Mouse (Mus musculus) CH12.LX (cell line): ENCODE data around the gene Srrt. TPM values are rescaled to one million over a fixed set of nuclear protein-coding genes. Genes with fewer than 3 reads are reported as not detected.

Experiments
- DNase-seq: peaks from one replicate; pipeline ENCODE4 v3.0.0-alpha.2; 2013; ENCODE audit errors: extremely low read depth
- H3K27ac ChIP-seq: 2 replicates; pipeline ENCODE4 v1.5.1; 2012; ENCODE audit warnings: low read depth, mild to moderate bottlenecking, control low read depth, moderate library complexity; ENCODE audit not compliant: insufficient read depth
- H3K27me3 ChIP-seq: replicated peaks from 2 replicates; pipeline ENCODE3; 2012; ENCODE audit warnings: inconsistent platforms
- H3K36me3 ChIP-seq, 2 experiments: replicated peaks in 1 of 2; 2 replicates each; pipeline versions ENCODE3 to v1.6.1; 2012; ENCODE audit warnings: inconsistent platforms in 1 of 2, low read length in 1 of 2, mild to moderate bottlenecking in 1 of 2, mixed read lengths in 1 of 2, moderate library complexity in 1 of 2; ENCODE audit not compliant: control insufficient read depth in 1 of 2, insufficient read depth in 1 of 2
- H3K4me1 ChIP-seq, 2 experiments: 2 replicates each; pipeline ENCODE4 v1.6.1; 2012; ENCODE audit warnings: inconsistent platforms in 1 of 2, moderate library complexity in 1 of 2; ENCODE audit not compliant: insufficient read depth in 2 of 2, control insufficient read depth in 1 of 2
- H3K4me2 ChIP-seq: 2 replicates; pipeline ENCODE4 v1.6.1; 2012; ENCODE audit warnings: low read depth, mild to moderate bottlenecking, control low read depth; ENCODE audit not compliant: poor library complexity, insufficient read depth, severe bottlenecking
- H3K4me3 ChIP-seq, 3 experiments: fragments of 150-350 bp in 1 of 3; sonication (generic) in 1 of 3; replicated peaks in 1 of 3; 2 replicates each; pipeline versions ENCODE3 to v1.5.1; 2011 to 2012; ENCODE audit warnings: low read depth in 2 of 3, low read length in 2 of 3, mild to moderate bottlenecking in 2 of 3, moderate library complexity in 2 of 3, control low read depth in 1 of 3, improper control_type of control experiment in 1 of 3, inconsistent platforms in 1 of 3, mixed read lengths in 1 of 3; ENCODE audit not compliant: poor library complexity in 1 of 3
- H3K79me2 ChIP-seq: replicated peaks from 2 replicates; pipeline ENCODE4 v1.6.1; 2012; ENCODE audit warnings: mild to moderate bottlenecking, moderate library complexity; ENCODE audit not compliant: control insufficient read depth, poor library complexity, insufficient read depth, severe bottlenecking; ENCODE audit errors: extremely low read depth
- H3K9ac ChIP-seq: 2 replicates; pipeline ENCODE4 v1.6.1; 2012; ENCODE audit warnings: low read depth, mild to moderate bottlenecking, control low read depth, moderate library complexity; ENCODE audit not compliant: insufficient read depth
- H3K9me3 ChIP-seq: replicated peaks from 2 replicates; pipeline ENCODE3; 2012; ENCODE audit warnings: low read length, inconsistent platforms, mixed read lengths
- CHD1 ChIP-seq: IDR thresholded peaks from 2 replicates; pipeline ENCODE4 v1.6.1; 2012; ENCODE audit warnings: low read depth, low read length, improper control_type of control experiment, inconsistent platforms
- E2F4 ChIP-seq: IDR thresholded peaks from 2 replicates; pipeline ENCODE4 v1.6.1; 2011; ENCODE audit warnings: low read depth, low read length, improper control_type of control experiment; ENCODE audit not compliant: insufficient replicate concordance
- ELF1 ChIP-seq: IDR thresholded peaks from 2 replicates; pipeline ENCODE4 v1.6.1; 2014; ENCODE audit warnings: low read depth, mild to moderate bottlenecking, inconsistent platforms, low read length, improper control_type of control experiment
- EP300 ChIP-seq: IDR thresholded peaks from 2 replicates; pipeline ENCODE4 v1.6.1; 2011; ENCODE audit warnings: low read length, improper control_type of control experiment
- IRF4 ChIP-seq: IDR thresholded peaks from 2 replicates; pipeline ENCODE4 v1.6.1; 2014; ENCODE audit warnings: low read depth, mild to moderate bottlenecking, inconsistent platforms, low read length, improper control_type of control experiment
- JUN ChIP-seq: IDR thresholded peaks from 2 replicates; pipeline ENCODE4 v1.6.1; 2011; ENCODE audit warnings: low read depth, mild to moderate bottlenecking, low read length, improper control_type of control experiment, moderate library complexity; ENCODE audit not compliant: insufficient read depth
- MAZ ChIP-seq: IDR thresholded peaks from 2 replicates; pipeline ENCODE4 v1.6.1; 2012; ENCODE audit warnings: low read depth, mild to moderate bottlenecking, inconsistent platforms, low read length, improper control_type of control experiment, moderate library complexity
- MXI1 ChIP-seq: IDR thresholded peaks from 2 replicates; pipeline ENCODE4 v1.6.1; 2011; ENCODE audit warnings: mild to moderate bottlenecking, low read depth, low read length, improper control_type of control experiment
- MYC ChIP-seq: IDR thresholded peaks from 2 replicates; pipeline ENCODE4 v1.6.1; 2011; ENCODE audit warnings: low read depth, mild to moderate bottlenecking, improper control_type of control experiment, low read length
- NELFE ChIP-seq: IDR thresholded peaks from 2 replicates; pipeline ENCODE4 v1.6.1; 2011; ENCODE audit warnings: low read depth, low read length, improper control_type of control experiment
- NRF1 ChIP-seq: IDR thresholded peaks from 2 replicates; pipeline ENCODE4 v1.6.1; 2014; ENCODE audit warnings: low read depth, mild to moderate bottlenecking, inconsistent platforms, low read length, improper control_type of control experiment, moderate library complexity
- POLR2AphosphoS2 ChIP-seq: IDR thresholded peaks from 2 replicates; pipeline ENCODE4 v1.6.1; 2011; ENCODE audit warnings: low read depth, low read length, improper control_type of control experiment
- RAD21 ChIP-seq: IDR thresholded peaks from 2 replicates; pipeline ENCODE4 v1.6.1; 2011; ENCODE audit warnings: low read depth, mild to moderate bottlenecking, low read length, improper control_type of control experiment, moderate library complexity
- SIN3A ChIP-seq: IDR thresholded peaks from 2 replicates; pipeline ENCODE4 v1.6.1; 2012; ENCODE audit warnings: low read length, improper control_type of control experiment, inconsistent platforms
- SMC3 ChIP-seq: IDR thresholded peaks from 2 replicates; pipeline ENCODE4 v1.6.1; 2011; ENCODE audit warnings: low read depth, low read length, improper control_type of control experiment
- UBTF ChIP-seq: IDR thresholded peaks from 2 replicates; pipeline ENCODE4 v1.6.1; 2012; ENCODE audit warnings: low read depth, mild to moderate bottlenecking, inconsistent platforms, low read length, improper control_type of control experiment, moderate library complexity
- USF1 ChIP-seq: IDR thresholded peaks from 2 replicates; pipeline ENCODE4 v1.6.1; 2014; ENCODE audit warnings: low read depth, mild to moderate bottlenecking, inconsistent platforms, low read length, improper control_type of control experiment
- ZKSCAN1 ChIP-seq: IDR thresholded peaks from 2 replicates; pipeline ENCODE4 v1.6.1; 2012; ENCODE audit warnings: low read depth, inconsistent platforms, low read length, improper control_type of control experiment, borderline replicate concordance
- dilution Hi-C: fragments of 300-500 bp; cut with MboI; formaldehyde crosslinking; loops from 2 replicates; pipeline ENCODE4 v1.14.3; 2020; ENCODE audit warnings: low sequenced_read_pairs; ENCODE audit not compliant: extremely low pct_unique_long_range_greater_than_20kb, extremely low pct_ligation_motif_present
- in situ Hi-C: fragments of 300-500 bp; cut with MboI; formaldehyde crosslinking; loops from 3 replicates; pipeline ENCODE4 v1.14.3; 2019; ENCODE audit warnings: low sequenced_read_pairs, low pct_ligation_motif_present, low pct_unique_long_range_greater_than_20kb, mixed read lengths
- polyA plus RNA-seq: library from polyadenylated mRNA; unstranded; fragments of >175 nt; gene quantifications from 2 replicates; pipeline ENCODE4 v1.2.1, GENCODE M21; 2012; ENCODE audit warnings: low read depth; ENCODE audit not compliant: insufficient read length
- total RNA-seq, 2 experiments: library from RNA; depleted of rRNA; stranded (reverse); fragments of 300-350 nt in 1 of 2; fragments of >200 nt in 1 of 2; gene quantifications; 2 replicates each; pipeline ENCODE4 v1.2.3; 2012 to 2014

Srrt gene
- total and polyA plus RNA-seq, 3 experiments = 148 to 493 (median 165) TPM

DNA sequence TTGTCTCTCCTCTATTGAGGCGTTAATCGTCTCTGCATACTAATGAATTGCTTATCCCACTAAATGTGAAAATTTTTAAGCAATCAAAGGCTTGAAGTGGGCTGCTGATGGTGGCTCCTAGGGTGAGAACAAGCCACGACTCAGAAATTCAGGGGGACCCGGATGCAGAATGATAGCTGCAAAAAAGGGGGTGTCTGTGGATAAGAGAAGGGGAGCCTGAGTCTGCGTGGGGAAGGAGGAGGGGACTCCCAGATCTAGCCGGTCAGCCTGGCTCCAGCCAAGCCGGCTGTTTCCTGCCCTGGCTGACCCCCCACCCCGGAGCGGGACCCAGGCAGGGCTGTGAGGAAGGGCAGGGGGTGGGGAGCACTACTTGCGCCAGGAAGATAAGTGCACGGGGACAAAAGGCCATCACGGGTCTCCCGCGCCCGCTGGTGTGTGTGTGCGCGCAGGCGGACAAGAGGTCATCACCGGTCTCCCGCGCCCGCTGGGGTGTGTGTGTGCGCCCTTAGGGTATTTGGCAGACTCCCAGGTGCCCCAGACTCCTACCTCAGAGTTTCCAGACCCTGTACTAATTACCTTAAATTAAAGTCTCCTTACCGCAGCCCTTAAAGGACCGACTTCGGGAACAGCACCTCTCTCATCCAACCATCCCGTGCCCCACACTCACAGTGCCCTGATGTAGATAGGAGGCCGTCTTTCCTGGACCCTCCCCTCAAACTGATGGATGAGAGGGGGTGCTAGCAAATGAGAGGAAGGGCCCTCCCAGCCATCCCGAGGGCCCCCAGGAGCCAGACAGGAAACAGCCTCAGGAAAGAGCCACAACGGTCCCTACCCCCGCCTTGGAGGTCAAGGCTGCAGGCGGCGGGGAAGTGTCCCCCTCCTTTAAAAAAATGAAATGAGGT lies 41.3 kb upstream of the Srrt start:
- Histone ChIP-seq H3K79me2 (no peaks in the 10 kb centered on the region), H3K4me2 (no peak overlapping the region), H3K4me1 (peaks cover 10 to 45% of the 10 kb centered on the region in 2 experiments; a peak in 3 of 4 replicates), H3K9ac (no peak overlapping the region), H3K36me3 (no peaks in the 10 kb centered on the region), H3K9me3 (peaks cover 6% of the 10 kb centered on the region), H3K4me3 (no peak overlapping the region), H3K27me3 (peaks cover 48% of the 10 kb centered on the region), H3K27ac (no peak overlapping the region)
- no peak for TF ChIP-seq CHD1
- no peak for TF ChIP-seq MAZ
- in situ Hi-C loops (no loop called here), dilution Hi-C loops (no loop called here)
- no peak for DNase-seq

DNA sequence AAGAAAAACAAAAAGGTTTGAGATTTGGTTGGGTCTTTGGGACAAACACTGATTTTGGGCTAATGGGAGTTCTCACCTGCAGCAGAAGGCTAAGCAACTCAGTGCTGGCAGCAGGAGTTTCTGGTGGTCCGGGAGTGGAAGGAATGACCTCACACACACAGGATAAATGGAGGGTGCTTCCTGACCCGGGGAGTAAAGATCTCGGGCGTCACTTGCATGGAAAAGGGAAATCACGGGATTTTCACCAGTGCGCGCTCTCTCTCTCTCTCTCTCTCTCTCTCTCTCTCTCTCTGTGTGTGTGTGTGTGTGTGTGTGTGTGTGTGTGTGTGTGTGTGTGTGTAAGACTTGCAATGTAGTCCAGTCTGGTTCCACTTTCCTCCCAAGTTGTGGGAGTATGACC lies 40.4 kb upstream of the Srrt start:
- DNase-seq = no peak
- peaks cover 10 to 45% of the 10 kb centered on the region in 2 experiments; a peak in 3 of 4 replicates for H3K4me1 ChIP-seq
- peaks cover 44% of the 10 kb centered on the region for H3K27me3 ChIP-seq
- no peak for TF ChIP-seq ZKSCAN1
- TF ChIP-seq SMC3 = no peak
- TF ChIP-seq NRF1 = no peak
- TF ChIP-seq MYC = no peak
- no peak for TF ChIP-seq JUN
- no peak for TF ChIP-seq SIN3A
- TF ChIP-seq USF1 = no peak
- TF ChIP-seq UBTF = no peak
- TF ChIP-seq POLR2AphosphoS2 = no peak
- TF ChIP-seq RAD21 = no peak
- TF ChIP-seq IRF4 = no peak
- TF ChIP-seq EP300 = no peak
- TF ChIP-seq ELF1 = no peak
- no peak for TF ChIP-seq NELFE
- TF ChIP-seq MXI1 = no peak
- TF ChIP-seq E2F4 = no peak
- no peak overlapping the region for H3K9ac ChIP-seq
- dilution Hi-C loops (no loop called here), in situ Hi-C loops (no loop called here)
- H3K79me2 ChIP-seq = no peaks in the 10 kb centered on the region
- no peak overlapping the region for H3K4me2 ChIP-seq
- peaks cover 6% of the 10 kb centered on the region for H3K9me3 ChIP-seq
- H3K36me3 ChIP-seq = no peaks in the 10 kb centered on the region
- no peak overlapping the region for H3K4me3 ChIP-seq
- H3K27ac ChIP-seq = no peak overlapping the region
